Mouse (Mus musculus): ENCODE data around the gene Anapc15. TPM values are rescaled to one million over a fixed set of nuclear protein-coding genes. Genes with fewer than 3 reads are reported as not detected.

Anapc15 gene
- polyA plus RNA-seq, 1 experiment: 97.5 TPM

- H3K27ac ChIP-seq (ENCODE audit: control insufficient read depth, insufficient read depth, low read depth, low read length, poor library complexity): no peak overlapping the region
- 69% methylated on average over 3 of the region's 3 CpGs for WGBS
These were observed 7.8 kb downstream of the Anapc15 start for GRCm38 (mm10) chr7:101871296-101871695.

GRCm38 (mm10) chr7:101875978-101876377, 12.5 kb downstream of the Anapc15 start:
- Histone ChIP-seq H3K27ac (ENCODE audit: control insufficient read depth, insufficient read depth, low read depth, low read length, poor library complexity) (no peak overlapping the region), H3K4me1 (ENCODE audit: control insufficient read depth, insufficient read depth, low read length) (no peaks in the 10 kb centered on the region; the same call in 1 of the 2 replicates), H3K4me3 (replicated peaks; ENCODE audit: control insufficient read depth, low read depth, low read length) (no peak overlapping the region)
- WGBS: 94% methylated on average over 1 of the region's 1 CpGs
- TF ChIP-seq CTCF (IDR thresholded peaks at IDR 0.05; ENCODE audit: control insufficient read depth, insufficient read depth, low read length) (no peak), POLR2A (IDR thresholded peaks at IDR 0.05; ENCODE audit: borderline replicate concordance, control insufficient read depth, low read depth, low read length) (no peak)

More at GRCm38 (mm10) chr7:101871296-101871695, 7.8 kb downstream of the Anapc15 start:
- TF ChIP-seq CTCF (IDR thresholded peaks at IDR 0.05; ENCODE audit: control insufficient read depth, insufficient read depth, low read length) (no peak), POLR2A (IDR thresholded peaks at IDR 0.05; ENCODE audit: borderline replicate concordance, control insufficient read depth, low read depth, low read length) (no peak)
- Histone ChIP-seq H3K4me1 (ENCODE audit: control insufficient read depth, insufficient read depth, low read length) (no peaks in the 10 kb centered on the region; the same call in 1 of the 2 replicates), H3K4me3 (replicated peaks; ENCODE audit: control insufficient read depth, low read depth, low read length) (no peak overlapping the region)

GRCm38 (mm10) chr7:101880855-101881254, 17.3 kb downstream of the Anapc15 start:
- H3K4me3 ChIP-seq (replicated peaks; ENCODE audit: control insufficient read depth, low read depth, low read length): no peak overlapping the region
- WGBS: 43% methylated on average over 4 of the region's 4 CpGs
- TF ChIP-seq CTCF (IDR thresholded peaks at IDR 0.05; ENCODE audit: control insufficient read depth, insufficient read depth, low read length) (no peak), POLR2A (IDR thresholded peaks at IDR 0.05; ENCODE audit: borderline replicate concordance, control insufficient read depth, low read depth, low read length) (no peak)
- H3K27ac ChIP-seq (ENCODE audit: control insufficient read depth, insufficient read depth, low read depth, low read length, poor library complexity): no peak overlapping the region
- H3K4me1 ChIP-seq (ENCODE audit: control insufficient read depth, insufficient read depth, low read length): no peaks in the 10 kb centered on the region

GRCm38 (mm10) chr7:101882413-101883154, 19.1 kb downstream of the Anapc15 start:
- Histone ChIP-seq H3K27ac (ENCODE audit: control insufficient read depth, insufficient read depth, low read depth, low read length, poor library complexity) (no peak overlapping the region), H3K4me1 (ENCODE audit: control insufficient read depth, insufficient read depth, low read length) (no peaks in the 10 kb centered on the region), H3K4me3 (replicated peaks; ENCODE audit: control insufficient read depth, low read depth, low read length) (no peak overlapping the region)
- WGBS: 78% methylated on average over 9 of the region's 9 CpGs
- TF ChIP-seq CTCF (IDR thresholded peaks at IDR 0.05; ENCODE audit: control insufficient read depth, insufficient read depth, low read length) (no peak), POLR2A (IDR thresholded peaks at IDR 0.05; ENCODE audit: borderline replicate concordance, control insufficient read depth, low read depth, low read length) (no peak)

GRCm38 (mm10) chr7:101884160-101884559, 20.6 kb downstream of the Anapc15 start:
- Histone ChIP-seq H3K4me1 (ENCODE audit: control insufficient read depth, insufficient read depth, low read length) (no peaks in the 10 kb centered on the region), H3K27ac (ENCODE audit: control insufficient read depth, insufficient read depth, low read depth, low read length, poor library complexity) (no peak overlapping the region), H3K4me3 (replicated peaks; ENCODE audit: control insufficient read depth, low read depth, low read length) (no peak overlapping the region)
- no peak for TF ChIP-seq POLR2A (IDR thresholded peaks at IDR 0.05; ENCODE audit: borderline replicate concordance, control insufficient read depth, low read depth, low read length)
- no peak for TF ChIP-seq CTCF (IDR thresholded peaks at IDR 0.05; ENCODE audit: control insufficient read depth, insufficient read depth, low read length)
- WGBS: 84% methylated on average over 4 of the region's 4 CpGs

GRCm38 (mm10) chr7:101886274-101886673, 22.8 kb downstream of the Anapc15 start:
- no peak overlapping the region for H3K4me3 ChIP-seq (replicated peaks; ENCODE audit: control insufficient read depth, low read depth, low read length)
- TF ChIP-seq CTCF (IDR thresholded peaks at IDR 0.05; ENCODE audit: control insufficient read depth, insufficient read depth, low read length) (no peak), POLR2A (IDR thresholded peaks at IDR 0.05; ENCODE audit: borderline replicate concordance, control insufficient read depth, low read depth, low read length) (no peak)
- H3K4me1 ChIP-seq (ENCODE audit: control insufficient read depth, insufficient read depth, low read length): no peaks in the 10 kb centered on the region
- H3K27ac ChIP-seq (ENCODE audit: control insufficient read depth, insufficient read depth, low read depth, low read length, poor library complexity): no peak overlapping the region
- WGBS: 82% methylated on average over 6 of the region's 6 CpGs

- no peaks in the 10 kb centered on the region for H3K4me1 ChIP-seq (ENCODE audit: control insufficient read depth, insufficient read depth, low read length)
- H3K4me3 ChIP-seq (replicated peaks; ENCODE audit: control insufficient read depth, low read depth, low read length): no peak overlapping the region
- WGBS: 78% methylated on average over 4 of the region's 4 CpGs
- no peak overlapping the region for H3K27ac ChIP-seq (ENCODE audit: control insufficient read depth, insufficient read depth, low read depth, low read length, poor library complexity)
- TF ChIP-seq POLR2A (IDR thresholded peaks at IDR 0.05; ENCODE audit: borderline replicate concordance, control insufficient read depth, low read depth, low read length) (no peak), CTCF (IDR thresholded peaks at IDR 0.05; ENCODE audit: control insufficient read depth, insufficient read depth, low read length) (no peak)
These were observed 24.9 kb downstream of the Anapc15 start for GRCm38 (mm10) chr7:101888460-101888859.

- 38% methylated on average over 9 of the region's 9 CpGs for WGBS
- TF ChIP-seq POLR2A (IDR thresholded peaks at IDR 0.05; ENCODE audit: borderline replicate concordance, control insufficient read depth, low read depth, low read length) (no peak), CTCF (IDR thresholded peaks at IDR 0.05; ENCODE audit: control insufficient read depth, insufficient read depth, low read length) (no peak)
- Histone ChIP-seq H3K4me1 (ENCODE audit: control insufficient read depth, insufficient read depth, low read length) (peaks cover 3% of the 10 kb centered on the region), H3K4me3 (replicated peaks; ENCODE audit: control insufficient read depth, low read depth, low read length) (peak overlapping the region; percentile 92), H3K27ac (ENCODE audit: control insufficient read depth, insufficient read depth, low read depth, low read length, poor library complexity) (peak overlapping the region; percentile 69)
These were observed 32.2 kb downstream of the Anapc15 start for GRCm38 (mm10) chr7:101895695-101896094.
